Mouse (Mus musculus) forebrain, embryonic 10.5 days (tissue): ENCODE results near the gene Tmem141. TPM values are rescaled to one million over a fixed set of nuclear protein-coding genes. Genes with fewer than 3 reads are reported as not detected.

ENCODE experiments used
- DNase-seq: peaks from one replicate; pipeline ENCODE4 v3.0.0-alpha.2; 2017; ENCODE audit warnings: low spot score; ENCODE audit errors: extremely low spot score
- H3K27ac ChIP-seq: fragments of 300-500 bp; sonication (generic); 2 replicates; pipeline ENCODE4 v1.5.1; 2016; ENCODE audit warnings: mild to moderate bottlenecking
- H3K27me3 ChIP-seq: fragments of 300-500 bp; sonication (generic); 2 replicates; pipeline ENCODE4 v1.6.1; 2016; ENCODE audit warnings: mild to moderate bottlenecking; ENCODE audit not compliant: poor library complexity, severe bottlenecking
- H3K36me3 ChIP-seq: fragments of 300-500 bp; sonication (generic); replicated peaks from 2 replicates; pipeline ENCODE4 v1.6.1; 2016; ENCODE audit warnings: mild to moderate bottlenecking, moderate library complexity
- H3K4me1 ChIP-seq: fragments of 300-500 bp; sonication (generic); 2 replicates; pipeline ENCODE4 v1.6.1; 2016
- H3K4me3 ChIP-seq: fragments of 300-500 bp; sonication (generic); 2 replicates; pipeline ENCODE4 v1.5.1; 2016; ENCODE audit warnings: mild to moderate bottlenecking, moderate library complexity
- H3K9me3 ChIP-seq: fragments of 300-500 bp; sonication (generic); 2 replicates; pipeline ENCODE4 v1.6.1; 2016; ENCODE audit warnings: mild to moderate bottlenecking, moderate library complexity
- WGBS: fragments of 180-500 bp; shearing (Covaris S2); methylation state at CpG from one replicate; pipeline ENCODE4 v1.1.7; 2016; 5-methylcytosine and 5-hydroxymethylcytosine counted together
- polyA plus RNA-seq: library from polyadenylated mRNA; unstranded; fragments of >200 nt; fragmentation: Nextera tagmentation; extraction: Ambion mirVana; gene quantifications from 2 replicates; pipeline ENCODE4 v1.2.1, GENCODE M21; 2016

Tmem141 gene
- polyA plus RNA-seq, 1 experiment from 2014 or later: 17.9 TPM

DNA sequence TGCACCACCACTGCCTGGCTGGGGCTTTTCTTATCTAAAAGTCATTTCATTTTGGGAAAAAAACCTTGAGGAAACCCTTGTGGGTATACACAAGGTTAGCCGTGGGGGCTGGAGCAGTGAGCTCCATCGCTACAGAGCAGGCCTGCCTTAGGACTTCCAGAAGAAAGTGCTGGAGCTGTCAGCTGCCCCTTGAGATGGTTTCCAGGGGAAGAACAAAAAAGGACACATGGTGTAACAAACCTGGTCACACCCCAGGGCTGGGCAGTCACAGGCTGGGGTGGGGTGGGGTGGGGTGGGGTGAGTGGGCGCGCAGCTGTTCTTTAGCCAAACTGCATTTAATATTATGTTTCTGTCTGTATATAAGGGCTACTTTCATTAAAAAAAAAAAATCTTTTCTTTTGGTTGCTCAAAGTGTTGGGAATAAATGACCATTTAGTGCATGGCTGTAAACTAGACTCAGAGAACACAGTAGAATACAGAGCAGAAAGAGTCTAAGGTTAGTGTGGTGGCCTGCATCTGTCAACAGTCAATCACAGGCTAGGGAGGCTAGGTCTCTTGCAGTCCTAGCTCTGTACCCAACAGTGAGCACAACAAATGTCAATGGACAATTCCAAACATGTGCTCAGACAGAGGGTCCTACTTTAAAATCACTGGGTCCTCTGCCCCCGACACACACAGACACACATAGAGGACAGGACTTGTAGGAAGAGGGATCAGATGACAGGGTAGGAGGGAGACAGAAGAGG, 24.9 kb downstream of the Tmem141 start:
- Histone ChIP-seq H3K36me3 (peaks cover 99% of the 10 kb centered on the region), H3K4me1 (no peaks in the 10 kb centered on the region), H3K4me3 (no peak overlapping the region), H3K9me3 (no peaks in the 10 kb centered on the region), H3K27ac (no peak overlapping the region), H3K27me3 (no peaks in the 10 kb centered on the region)
- WGBS: 98% methylated on average over 5 of the region's 5 CpGs
- DNase-seq: no peak

DNA sequence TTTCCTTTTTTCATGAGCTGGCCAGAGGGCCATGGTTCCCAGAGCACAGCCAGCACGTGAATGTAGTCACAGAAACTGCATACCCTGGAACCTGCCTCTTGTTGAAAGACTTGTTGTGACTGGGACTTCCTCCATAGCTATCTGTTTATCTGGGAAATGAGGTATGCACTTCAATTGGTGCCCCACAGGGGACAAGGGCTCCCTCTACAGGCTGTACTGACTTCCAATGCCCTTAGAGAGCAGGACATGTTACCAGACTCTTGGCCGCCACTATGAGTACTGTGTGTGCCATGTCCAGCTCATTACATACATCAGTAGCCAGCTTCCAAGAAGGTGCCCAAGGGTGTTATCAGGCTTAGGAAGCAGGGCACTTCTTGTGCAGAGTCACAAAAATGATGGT, 29.9 kb downstream of the Tmem141 start:
- Histone ChIP-seq H3K27me3 (no peaks in the 10 kb centered on the region), H3K36me3 (peaks cover 99% of the 10 kb centered on the region), H3K27ac (no peak overlapping the region), H3K4me3 (no peak overlapping the region), H3K9me3 (no peaks in the 10 kb centered on the region), H3K4me1 (no peaks in the 10 kb centered on the region)
- no peak for DNase-seq
- WGBS: 91% methylated on average over 2 of the region's 2 CpGs

DNA sequence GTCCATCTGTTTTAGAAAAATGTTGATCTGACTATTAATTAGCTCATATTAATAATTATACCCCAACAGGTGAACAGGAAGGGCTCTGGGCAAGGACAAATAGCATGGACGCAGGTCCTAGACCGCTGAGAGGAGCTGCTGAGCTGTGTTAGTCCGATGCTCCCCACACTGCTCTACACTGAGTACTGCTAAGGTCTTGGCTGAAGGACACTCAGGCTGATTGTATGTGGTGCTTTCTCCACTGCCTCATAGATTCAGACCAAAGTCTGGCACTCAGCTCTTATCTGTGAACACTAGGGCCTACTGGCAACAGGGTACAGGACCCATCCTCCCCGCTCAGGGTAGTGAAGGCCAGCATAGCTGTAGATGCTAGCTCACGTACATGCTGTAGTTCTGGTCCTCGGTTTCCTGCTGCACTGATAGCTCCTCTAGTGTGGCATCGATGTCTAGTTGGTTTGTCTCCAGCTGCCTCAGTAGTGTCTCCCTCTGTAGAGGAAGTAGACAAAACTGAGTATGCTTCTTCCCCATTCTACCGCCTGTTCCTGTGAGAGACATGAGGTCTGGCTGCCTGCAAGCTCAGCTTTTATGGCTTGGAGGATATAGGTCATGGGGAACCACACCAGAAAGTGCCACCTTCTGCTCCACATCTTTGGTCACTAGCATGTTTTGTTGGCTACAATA, 33.4 kb downstream of the Tmem141 start:
- peaks cover 100% of the 10 kb centered on the region for H3K36me3 ChIP-seq
- H3K27me3 ChIP-seq: no peaks in the 10 kb centered on the region
- H3K4me3 ChIP-seq: no peak overlapping the region
- WGBS: 94% methylated on average over 8 of the region's 8 CpGs
- no peaks in the 10 kb centered on the region for H3K9me3 ChIP-seq
- H3K4me1 ChIP-seq: no peaks in the 10 kb centered on the region
- no peak for DNase-seq
- no peak overlapping the region for H3K27ac ChIP-seq

DNA sequence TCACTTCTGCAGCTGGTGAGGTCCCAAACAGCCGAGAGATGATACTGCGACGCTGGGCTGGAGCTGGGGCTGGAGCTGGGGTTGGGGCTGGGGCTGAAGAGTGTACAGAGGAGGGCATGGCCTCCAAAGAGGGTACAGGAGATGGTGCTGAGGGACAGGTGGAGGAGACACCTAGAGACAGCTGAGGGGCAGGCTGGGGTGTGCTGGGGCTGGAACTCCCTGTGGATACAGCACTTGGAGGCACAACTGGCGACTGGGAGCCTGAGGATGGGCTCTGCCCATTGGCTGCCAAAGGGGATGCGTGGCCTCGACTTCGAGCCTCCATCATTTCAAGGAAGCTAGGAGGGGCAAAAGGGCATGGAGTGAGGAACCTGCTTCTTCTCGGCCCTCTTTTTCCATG, 34.5 kb downstream of the Tmem141 start:
- Histone ChIP-seq H3K27ac (no peak overlapping the region), H3K4me1 (peaks cover 9% of the 10 kb centered on the region), H3K9me3 (no peaks in the 10 kb centered on the region), H3K36me3 (peaks cover 100% of the 10 kb centered on the region), H3K27me3 (no peaks in the 10 kb centered on the region), H3K4me3 (no peak overlapping the region)
- DNase-seq: no peak
- WGBS: 94% methylated on average over 8 of the region's 8 CpGs

DNA sequence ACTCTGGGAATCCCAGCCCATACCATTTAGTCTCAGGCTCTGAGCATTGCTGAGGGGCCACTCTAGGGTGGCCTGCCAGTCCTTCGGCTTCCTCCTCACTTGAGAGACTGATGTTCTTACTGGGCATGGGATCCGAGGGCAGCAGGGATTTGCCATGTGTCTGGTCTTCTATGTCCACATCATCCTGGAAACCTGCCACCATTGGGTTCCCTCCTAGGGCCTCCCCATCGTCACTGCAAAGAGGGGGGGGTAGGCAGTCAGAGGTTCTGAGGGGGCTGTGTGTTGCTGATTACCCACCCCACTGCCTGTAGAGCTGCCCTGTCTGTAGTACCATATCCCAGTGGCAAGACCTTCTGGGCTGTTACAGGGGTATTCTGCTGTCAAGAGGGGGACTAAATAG, 36.2 kb downstream of the Tmem141 start:
- Histone ChIP-seq H3K4me3 (no peak overlapping the region), H3K27me3 (peaks cover 10% of the 10 kb centered on the region), H3K9me3 (no peaks in the 10 kb centered on the region), H3K4me1 (peaks cover 26% of the 10 kb centered on the region), H3K27ac (no peak overlapping the region), H3K36me3 (peaks cover 83% of the 10 kb centered on the region)
- DNase-seq: no peak
- WGBS: 95% methylated on average over 3 of the region's 3 CpGs

DNA sequence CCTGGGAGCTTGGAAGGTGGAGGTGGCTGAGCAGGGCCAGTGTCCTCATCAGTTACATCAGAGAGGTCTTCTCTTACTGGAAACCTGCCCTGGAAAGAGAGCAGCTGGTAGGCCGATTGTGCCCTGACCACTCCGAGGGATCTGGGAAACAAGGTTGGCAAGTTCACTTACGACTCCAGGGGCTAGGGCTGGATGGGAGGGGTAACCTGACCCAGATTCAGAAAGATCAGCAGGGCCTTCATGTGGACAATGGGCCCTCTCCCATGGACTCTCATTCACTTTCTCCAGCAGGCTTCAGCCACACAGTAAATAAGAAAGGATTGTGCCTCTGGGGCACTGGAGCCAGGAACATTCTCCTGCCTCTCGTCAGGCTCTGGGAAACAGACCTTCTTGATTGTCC, 36.9 kb downstream of the Tmem141 start:
- H3K4me3 ChIP-seq: no peak overlapping the region
- WGBS: 85% methylated on average over 4 of the region's 4 CpGs
- H3K27me3 ChIP-seq: peaks cover 18% of the 10 kb centered on the region
- H3K9me3 ChIP-seq: no peaks in the 10 kb centered on the region
- H3K36me3 ChIP-seq: peaks cover 75% of the 10 kb centered on the region
- no peak overlapping the region for H3K27ac ChIP-seq
- DNase-seq: no peak
- H3K4me1 ChIP-seq: peaks cover 30% of the 10 kb centered on the region

DNA sequence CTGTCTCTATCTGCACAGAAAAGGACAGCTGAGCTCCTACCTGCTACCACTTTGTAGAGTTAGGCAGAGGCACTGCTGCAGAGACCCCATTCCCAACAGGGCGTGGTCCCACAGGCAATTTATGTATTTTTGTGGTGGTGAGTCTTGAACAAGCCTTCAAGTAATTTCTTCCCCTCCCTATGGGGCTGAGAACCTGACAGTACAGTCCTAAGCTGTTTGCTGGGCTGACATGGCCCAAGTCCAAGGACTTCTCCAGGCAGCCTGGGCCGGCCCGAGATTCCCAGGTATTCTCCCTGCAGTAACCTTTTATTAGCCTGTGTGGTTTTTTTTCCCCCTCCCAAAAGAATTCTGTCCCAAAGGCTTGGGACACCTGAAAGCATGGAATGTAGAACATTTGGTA, 37.7 kb downstream of the Tmem141 start:
- no peaks in the 10 kb centered on the region for H3K9me3 ChIP-seq
- no peak overlapping the region for H3K4me3 ChIP-seq
- H3K36me3 ChIP-seq: peaks cover 68% of the 10 kb centered on the region
- DNase-seq: no peak
- WGBS: 94% methylated on average over 3 of the region's 3 CpGs
- H3K27me3 ChIP-seq: peaks cover 25% of the 10 kb centered on the region
- H3K4me1 ChIP-seq: peaks cover 37% of the 10 kb centered on the region
- H3K27ac ChIP-seq: no peak overlapping the region

DNA sequence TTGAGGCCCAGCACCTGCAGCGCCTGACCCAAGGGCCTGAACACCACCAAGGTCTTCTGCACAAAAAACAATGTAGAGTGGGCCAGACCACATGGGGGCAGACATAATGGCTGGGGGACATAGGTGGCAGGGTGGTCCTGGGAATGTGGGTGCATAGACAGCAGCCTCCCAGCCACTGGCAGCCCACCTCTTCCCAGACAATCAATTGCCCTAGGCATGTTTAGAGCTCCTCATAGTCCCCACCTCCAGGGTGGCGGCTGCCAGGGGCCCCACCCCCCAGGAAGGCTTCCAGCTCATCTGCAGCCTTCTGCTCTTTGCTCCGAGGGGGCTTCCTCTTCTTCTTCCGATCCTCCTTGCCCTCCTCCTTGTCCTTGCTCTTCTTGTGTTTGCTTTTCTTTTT, 38.2 kb downstream of the Tmem141 start:
- Histone ChIP-seq H3K36me3 (peaks cover 63% of the 10 kb centered on the region), H3K27me3 (peaks cover 31% of the 10 kb centered on the region), H3K4me3 (no peak overlapping the region), H3K4me1 (peaks cover 43% of the 10 kb centered on the region), H3K27ac (no peak overlapping the region), H3K9me3 (no peaks in the 10 kb centered on the region)
- WGBS: 80% methylated on average over 4 of the region's 4 CpGs
- DNase-seq: no peak

DNA sequence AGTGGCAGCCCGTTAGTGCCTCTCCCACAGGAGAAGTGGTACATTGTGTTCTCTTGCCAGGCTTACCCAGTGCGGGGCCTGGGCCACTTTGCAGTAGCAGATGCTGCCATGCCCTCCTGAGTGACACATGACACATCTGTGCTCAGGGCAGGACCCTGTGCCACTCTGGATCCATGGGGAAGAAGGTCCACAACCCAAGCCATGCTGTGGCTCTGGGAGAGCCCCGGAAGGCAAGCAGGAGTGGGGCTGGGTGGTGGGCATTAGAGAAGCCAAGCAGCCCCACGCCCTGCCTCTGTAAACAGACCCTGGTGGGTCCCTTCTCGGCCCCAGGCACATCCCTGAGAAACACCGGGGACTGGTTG, 38.7 kb downstream of the Tmem141 start:
- no peak for DNase-seq
- no peak overlapping the region for H3K4me3 ChIP-seq
- H3K4me1 ChIP-seq: peaks cover 48% of the 10 kb centered on the region
- no peaks in the 10 kb centered on the region for H3K9me3 ChIP-seq
- H3K36me3 ChIP-seq: peaks cover 58% of the 10 kb centered on the region
- WGBS: 87% methylated on average over 6 of the region's 6 CpGs
- peaks cover 35% of the 10 kb centered on the region for H3K27me3 ChIP-seq
- no peak overlapping the region for H3K27ac ChIP-seq

DNA sequence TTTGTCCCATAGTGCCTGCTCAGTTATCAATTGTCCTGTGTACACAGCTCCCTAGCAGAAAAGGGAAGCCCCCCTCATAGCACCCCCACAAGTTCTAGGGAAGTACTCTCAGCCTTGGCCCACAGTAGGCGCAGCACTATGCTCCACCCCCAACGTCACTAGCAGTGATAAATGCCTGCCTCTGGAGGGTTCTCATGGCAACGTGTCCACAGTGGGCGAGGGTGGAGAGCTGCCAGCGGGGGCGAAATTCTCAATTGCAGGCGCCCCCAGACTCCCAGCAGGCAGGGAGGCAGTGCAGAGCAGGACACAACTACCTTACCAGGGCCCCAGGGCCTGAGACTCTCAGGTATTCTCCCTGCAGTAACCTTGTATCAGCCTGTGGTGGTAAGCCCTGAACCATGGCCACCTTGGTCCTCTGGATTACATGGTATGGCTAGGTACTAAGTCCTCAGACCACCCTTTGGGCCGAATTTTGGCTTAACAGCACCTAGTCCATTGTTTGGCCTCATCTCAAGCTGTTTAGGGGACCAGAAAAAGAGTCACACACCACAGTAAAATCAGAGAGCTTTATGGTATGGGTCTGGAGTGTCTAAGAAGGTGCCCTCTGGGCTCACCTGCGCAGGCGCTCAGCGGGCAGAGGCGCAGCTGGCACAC, 39.2 kb downstream of the Tmem141 start:
- Histone ChIP-seq H3K27ac (no peak overlapping the region), H3K9me3 (no peaks in the 10 kb centered on the region), H3K4me1 (peaks cover 53% of the 10 kb centered on the region), H3K36me3 (peaks cover 53% of the 10 kb centered on the region), H3K4me3 (no peak overlapping the region), H3K27me3 (peaks cover 40% of the 10 kb centered on the region)
- WGBS: 70% methylated on average over 12 of the region's 12 CpGs
- DNase-seq: no peak

DNA sequence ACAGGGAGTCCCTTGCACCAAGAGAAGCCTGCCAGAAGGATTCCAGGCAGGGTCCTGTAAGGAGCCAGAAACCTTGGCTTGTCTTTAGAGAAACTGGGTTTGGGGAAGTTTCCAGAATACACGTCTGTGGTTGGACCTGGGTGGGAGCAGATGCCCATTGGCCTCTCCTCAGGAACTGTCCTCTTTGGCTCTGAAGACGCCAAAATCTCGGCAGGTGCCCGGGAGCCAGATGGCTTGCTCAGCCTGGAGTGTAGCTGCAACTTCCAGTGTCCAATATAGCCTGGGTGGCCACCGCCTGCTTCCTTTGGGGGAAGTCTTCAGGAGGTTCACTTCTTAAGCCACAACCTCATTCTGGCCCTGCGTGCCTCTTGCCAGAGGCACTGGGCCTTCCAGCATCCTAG, 39.9 kb downstream of the Tmem141 start:
- H3K36me3 ChIP-seq: peaks cover 46% of the 10 kb centered on the region
- 44% methylated on average over 6 of the region's 6 CpGs for WGBS
- H3K27me3 ChIP-seq: peaks cover 47% of the 10 kb centered on the region
- DNase-seq: no peak
- peak overlapping the region; percentile 42; the same call in 1 of the 2 replicates for H3K4me3 ChIP-seq
- no peak overlapping the region for H3K27ac ChIP-seq
- peaks cover 60% of the 10 kb centered on the region for H3K4me1 ChIP-seq
- H3K9me3 ChIP-seq: no peaks in the 10 kb centered on the region

DNA sequence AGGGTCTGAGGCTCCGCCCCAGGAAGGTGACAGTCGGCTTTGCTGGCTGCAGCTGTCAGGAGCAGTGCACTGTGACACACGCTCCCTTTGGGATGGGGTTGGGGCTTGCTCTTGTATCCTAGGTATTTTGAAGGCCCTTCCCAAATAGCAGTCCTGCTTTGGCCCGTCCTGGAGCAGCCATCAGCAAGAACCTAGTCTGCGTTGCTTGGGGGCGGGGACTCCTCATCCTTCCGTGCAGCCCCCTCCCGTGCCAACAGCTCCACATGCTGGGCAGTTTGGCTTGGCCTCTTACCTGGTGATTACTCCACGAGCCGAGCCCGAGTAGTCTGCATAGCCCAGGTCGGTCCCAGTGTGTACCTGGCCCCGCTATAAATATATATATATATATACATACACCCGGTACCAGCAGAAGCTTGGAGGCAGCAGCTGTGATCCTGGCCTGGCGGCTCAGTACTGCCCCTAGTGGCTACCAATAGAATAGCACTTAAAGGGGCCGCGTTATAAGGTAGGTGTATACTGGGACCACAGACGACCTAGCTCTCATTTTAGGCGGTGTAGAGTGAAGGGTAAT, 40.4 kb downstream of the Tmem141 start, which contains the start of gene Ajm1:
TSS of gene Ajm1 (minus strand) at position 464 of the 571 bp plus-strand sequence.
- H3K9me3 ChIP-seq: no peaks in the 10 kb centered on the region
- 9% methylated on average over 19 of the region's 19 CpGs for WGBS
- peak within 1 kb of the TSS; percentile 42 for H3K4me3 ChIP-seq
- peaks cover 41% of the 10 kb centered on the region for H3K36me3 ChIP-seq
- peak; percentile 71 for DNase-seq
- no peak within 1 kb of the TSS for H3K27ac ChIP-seq
- peaks cover 52% of the 10 kb centered on the region for H3K27me3 ChIP-seq
- peaks cover 62% of the 10 kb centered on the region for H3K4me1 ChIP-seq
